ENCODE assay signal across 8 mouse cellular contexts in genomic region chr7:142967884-142968808, GRCm38 (mm10). TPM values are rescaled to one million over a fixed set of nuclear protein-coding genes. Genes with fewer than 3 reads are reported as not detected.
DNase-seq lines count a peak whose midpoint lies in the region; ATAC-seq and TF ChIP-seq lines count a peak whose summit lies in the region.

No protein-coding gene starts in this region.

- no peaks in the 10 kb centered on the region for H3K9me3 ChIP-seq in intestine, embryonic 16.5 days (ENCODE audit: control insufficient read depth, low read length)
- no peaks in the 10 kb centered on the region for H3K9me3 ChIP-seq in limb, embryonic 13.5 days
- no peaks in the 10 kb centered on the region for H3K9me3 ChIP-seq in midbrain, embryonic 12.5 days

- no peak for TF ChIP-seq CTCF in bone marrow macrophage, adult 2 months (IDR thresholded peaks at IDR 0.05; ENCODE audit: low read depth, low read length)

- H3K9ac ChIP-seq in intestine, embryonic 16.5 days (ENCODE audit: low read depth, low read length) = peak overlapping the region; percentile 60
- H3K9ac ChIP-seq in limb, embryonic 13.5 days = peak overlapping the region; percentile 62
- peak overlapping the region; percentile 37; the same call in 1 of the 2 replicates for H3K9ac ChIP-seq in midbrain, embryonic 12.5 days (replicated peaks)

- under 1% methylated on average over 83 of the region's 90 CpGs for WGBS in intestine, embryonic 16.5 days
- WGBS in limb, embryonic 13.5 days = under 1% methylated on average over 89 of the region's 90 CpGs
- WGBS in midbrain, embryonic 12.5 days = under 1% methylated on average over 89 of the region's 90 CpGs

- peak; percentile 9 for DNase-seq in T-cell, adult 2 months (ENCODE audit: low spot score)
- DNase-seq in splenic B cell, adult 2 months (ENCODE audit: low read depth, low spot score) = peak; percentile 27

- H3K36me3 ChIP-seq in intestine, embryonic 16.5 days (ENCODE audit: control insufficient read depth, insufficient read depth, low read length) = no peaks in the 10 kb centered on the region
- H3K36me3 ChIP-seq in limb, embryonic 13.5 days = no peaks in the 10 kb centered on the region
- H3K36me3 ChIP-seq in midbrain, embryonic 12.5 days = no peaks in the 10 kb centered on the region
- H3K36me3 ChIP-seq in splenic B cell, adult 2 months (ENCODE audit: control insufficient read depth, insufficient read depth, low read length, poor library complexity, severe bottlenecking) = no peaks in the 10 kb centered on the region

- H3K4me2 ChIP-seq in intestine, embryonic 16.5 days (ENCODE audit: low read depth, low read length) = peak overlapping the region; percentile 94
- peak overlapping the region; percentile 90 for H3K4me2 ChIP-seq in limb, embryonic 13.5 days (replicated peaks)
- peak overlapping the region; percentile 78 for H3K4me2 ChIP-seq in midbrain, embryonic 12.5 days (replicated peaks)

- H3K27ac ChIP-seq in bone marrow macrophage, adult 2 months (ENCODE audit: insufficient read depth, low read depth, low read length) = peak overlapping the region; percentile 41
- 0 out of 2 replicates have a peak overlapping the region, but pooled peaks have one; percentile 38 for H3K27ac ChIP-seq in intestine, embryonic 16.5 days (ENCODE audit: low read length)
- no peak overlapping the region for H3K27ac ChIP-seq in limb, embryonic 13.5 days
- no peak overlapping the region for H3K27ac ChIP-seq in midbrain, embryonic 12.5 days (replicated peaks)

- H3K27me3 ChIP-seq in intestine, embryonic 16.5 days (replicated peaks; ENCODE audit: control insufficient read depth, insufficient read depth, low read length) = peaks cover 32% of the 10 kb centered on the region
- peaks cover 89% of the 10 kb centered on the region for H3K27me3 ChIP-seq in limb, embryonic 13.5 days
- H3K27me3 ChIP-seq in midbrain, embryonic 12.5 days = peaks cover 86% of the 10 kb centered on the region
- 0 out of 2 replicates have a peak, but pooled peaks cover 2% of the 10 kb centered on the region for H3K27me3 ChIP-seq in splenic B cell, adult 2 months (ENCODE audit: control insufficient read depth, insufficient read depth, low read length, poor library complexity, severe bottlenecking)

- peaks cover 3% of the 10 kb centered on the region; the same call in 1 of the 2 replicates for H3K4me1 ChIP-seq in bone marrow macrophage, adult 2 months (ENCODE audit: control insufficient read depth, insufficient read depth, low read length)
- peaks cover 16% of the 10 kb centered on the region for H3K4me1 ChIP-seq in intestine, embryonic 16.5 days (ENCODE audit: control insufficient read depth, insufficient read depth, low read length)
- H3K4me1 ChIP-seq in limb, embryonic 13.5 days = peaks cover 22% of the 10 kb centered on the region
- peaks cover 31% of the 10 kb centered on the region for H3K4me1 ChIP-seq in midbrain, embryonic 12.5 days

- H3K4me3 ChIP-seq in bone marrow macrophage, adult 2 months (ENCODE audit: insufficient read depth, low read length) = peak overlapping the region; percentile 53
- peak overlapping the region; percentile 54 for H3K4me3 ChIP-seq in intestine, embryonic 16.5 days (ENCODE audit: low read length)
- peak overlapping the region; percentile 51 for H3K4me3 ChIP-seq in limb, embryonic 13.5 days
- peak overlapping the region; percentile 42 for H3K4me3 ChIP-seq in midbrain, embryonic 12.5 days

- peak; percentile 82 for ATAC-seq in frontal cortex, adult (ENCODE audit: low TSS enrichment)
- ATAC-seq in intestine, embryonic 16.5 days = peak; percentile 66
- ATAC-seq in limb, embryonic 13.5 days (ENCODE audit: low FRiP score, low read depth) = peak; percentile 75
- ATAC-seq in midbrain, embryonic 12.5 days (ENCODE audit: low FRiP score, low read depth) = peak; percentile 62
- no peak for ATAC-seq in monocyte, adult 5-6 weeks (replicated peaks; ENCODE audit: insufficient number of reproducible peaks, low FRiP score, low TSS enrichment, poor library complexity, severe bottlenecking)

- no peak for TF ChIP-seq POLR2A in bone marrow macrophage, adult 2 months (IDR thresholded peaks at IDR 0.05; ENCODE audit: borderline replicate concordance, low read depth, low read length)

RNA-seq across cellular contexts. Expression of gene Ascl2, which starts 0.9 kb away (rescaled TPM):
- polyA plus RNA-seq in bone marrow macrophage, adult 2 months (2012; ENCODE audit: insufficient read depth, insufficient read length, missing spikeins) = not detected in 2 replicates
- polyA plus RNA-seq in intestine, embryonic 16.5 days (2015; fragmentation: Nextera tagmentation; extraction: Ambion mirVana) = 11.4 and 12.7 TPM in 2 replicates
- 0.75 and 1.4 TPM in 2 replicates for polyA plus RNA-seq in limb, embryonic 13.5 days (2015; fragmentation: Nextera tagmentation; extraction: Ambion mirVana)
- 0.40 TPM in 1 of 2 replicates, not detected in the other for polyA plus RNA-seq in midbrain, embryonic 12.5 days (2016; fragmentation: Nextera tagmentation; extraction: Ambion mirVana)
- 1.6 TPM in 1 of 3 replicates, not detected in the others for total RNA-seq in monocyte, adult 5-6 weeks (2017)

RNA-seq across cellular contexts. Expression of gene Tspan32, which starts 36.7 kb away (rescaled TPM):
- polyA plus RNA-seq in bone marrow macrophage, adult 2 months (2012; ENCODE audit: insufficient read depth, insufficient read length, missing spikeins) = 23.9 and 25.7 TPM in 2 replicates
- 2.4 and 3.1 TPM in 2 replicates for polyA plus RNA-seq in intestine, embryonic 16.5 days (2015; fragmentation: Nextera tagmentation; extraction: Ambion mirVana)
- 3.4 and 5.2 TPM in 2 replicates for polyA plus RNA-seq in limb, embryonic 13.5 days (2015; fragmentation: Nextera tagmentation; extraction: Ambion mirVana)
- polyA plus RNA-seq in midbrain, embryonic 12.5 days (2016; fragmentation: Nextera tagmentation; extraction: Ambion mirVana) = 1.5 and 1.8 TPM in 2 replicates
- total RNA-seq in monocyte, adult 5-6 weeks (2017) = 47.6 to 98.9 TPM (median 75.2 TPM) in 3 replicates

RNA-seq across cellular contexts. Expression of gene Th, which starts 37.2 kb away (rescaled TPM):
- not detected in 2 replicates for polyA plus RNA-seq in bone marrow macrophage, adult 2 months (2012; ENCODE audit: insufficient read depth, insufficient read length, missing spikeins)
- 2.1 and 3.3 TPM in 2 replicates for polyA plus RNA-seq in intestine, embryonic 16.5 days (2015; fragmentation: Nextera tagmentation; extraction: Ambion mirVana)
- 0.46 and 0.77 TPM in 2 replicates for polyA plus RNA-seq in limb, embryonic 13.5 days (2015; fragmentation: Nextera tagmentation; extraction: Ambion mirVana)
- 16.2 and 28.5 TPM in 2 replicates for polyA plus RNA-seq in midbrain, embryonic 12.5 days (2016; fragmentation: Nextera tagmentation; extraction: Ambion mirVana)
- total RNA-seq in monocyte, adult 5-6 weeks (2017) = not detected in 3 replicates

Comparison
In these comparisons a context has a peak if more than half of its experiments do, and no peak if none do; other contexts are left out.
1. H3K27ac ChIP-seq: peak in bone marrow macrophage, adult 2 months (single experiment) and intestine, embryonic 16.5 days (single experiment); none in limb, embryonic 13.5 days (single experiment) and midbrain, embryonic 12.5 days (single experiment).
2. Peak in every context shown above with its lines, with median percentiles within 50 percentile points of each other: H3K4me3 ChIP-seq, H3K4me2 ChIP-seq and H3K9ac ChIP-seq.